9 mouse cellular contexts compared by ENCODE assay signal in genomic region chr19:53194751-53195520, GRCm38 (mm10). TPM values are rescaled to one million over a fixed set of nuclear protein-coding genes. Genes with fewer than 3 reads are reported as not detected.
DNase-seq lines count a peak whose midpoint lies in the region; ATAC-seq and TF ChIP-seq lines count a peak whose summit lies in the region.
"Had no signal": no experiment of that assay in that cellular context is flagged by ENCODE, and none has a peak within 500 bp of the region (broad histone marks: within the 10 kb centered on the region; RNA-seq: fewer than 3 reads in every experiment).

No protein-coding gene starts in this region.

- H3K36me3 ChIP-seq in thymus, adult 2 months (ENCODE audit: control insufficient read depth, insufficient read depth, low read length): no peaks in the 10 kb centered on the region
- peaks cover 8% of the 10 kb centered on the region; the same call in 1 of the 2 replicates for H3K36me3 ChIP-seq in liver, embryonic 15.5 days (replicated peaks)
- no peaks in the 10 kb centered on the region for H3K36me3 ChIP-seq in stomach, postnatal 0 days (ENCODE audit: control insufficient read depth, insufficient read depth, low read length)

- 25% methylated on average over 9 of the region's 9 CpGs for WGBS in thymus, adult 2 months
- WGBS in liver, embryonic 15.5 days (ENCODE audit: insufficient replicate concordance): 28% methylated on average over 9 of the region's 9 CpGs
- WGBS in stomach, postnatal 0 days: 56% methylated on average over 9 of the region's 9 CpGs

- no peak for TF ChIP-seq CTCF in thymus, adult 2 months (IDR thresholded peaks at IDR 0.05; ENCODE audit: borderline replicate concordance, control insufficient read depth, extremely low read depth, insufficient read depth, low read length, poor library complexity)
- TF ChIP-seq CTCF in stomach, postnatal 0 days (IDR thresholded peaks at IDR 0.05; ENCODE audit: low read depth): no peak

- no peaks in the 10 kb centered on the region for H3K9me3 ChIP-seq in liver, embryonic 15.5 days (replicated peaks)
- H3K9me3 ChIP-seq in stomach, postnatal 0 days (ENCODE audit: control insufficient read depth, low read length): no peaks in the 10 kb centered on the region

- H3K4me2 ChIP-seq in liver, embryonic 15.5 days: peak overlapping the region; percentile 63
- H3K4me2 ChIP-seq in stomach, postnatal 0 days (replicated peaks; ENCODE audit: low read depth): peak overlapping the region; percentile 25

- H3K27me3 ChIP-seq in thymus, adult 2 months (ENCODE audit: control insufficient read depth, insufficient read depth, low read length): no peaks in the 10 kb centered on the region
- no peaks in the 10 kb centered on the region for H3K27me3 ChIP-seq in liver, embryonic 15.5 days
- H3K27me3 ChIP-seq in stomach, postnatal 0 days (ENCODE audit: control insufficient read depth, insufficient read depth, low read length): no peaks in the 10 kb centered on the region

- H3K27ac ChIP-seq in thymus, adult 2 months (ENCODE audit: control insufficient read depth, insufficient read depth, low read length): peak overlapping the region; percentile 78
- H3K27ac ChIP-seq in liver, embryonic 15.5 days (replicated peaks): peak overlapping the region; percentile 85
- peak overlapping the region; percentile 76 for H3K27ac ChIP-seq in stomach, postnatal 0 days (replicated peaks)

- no peak for TF ChIP-seq POLR2A in thymus, adult 2 months (IDR thresholded peaks at IDR 0.05; ENCODE audit: control insufficient read depth, extremely low read depth, insufficient read depth, low read length, poor library complexity)

- peak overlapping the region; percentile 48 for H3K4me3 ChIP-seq in thymus, adult 2 months (ENCODE audit: control insufficient read depth, insufficient read depth, low read length)
- peak overlapping the region; percentile 32 for H3K4me3 ChIP-seq in liver, embryonic 15.5 days (replicated peaks)
- no peak overlapping the region for H3K4me3 ChIP-seq in stomach, postnatal 0 days (ENCODE audit: low read depth, low read length)

- peaks cover 17% of the 10 kb centered on the region for H3K4me1 ChIP-seq in thymus, adult 2 months (replicated peaks; ENCODE audit: control insufficient read depth, insufficient read depth, low read length)
- H3K4me1 ChIP-seq in liver, embryonic 15.5 days (replicated peaks): peaks cover 67% of the 10 kb centered on the region
- 0 out of 2 replicates have a peak, but pooled peaks cover 2% of the 10 kb centered on the region for H3K4me1 ChIP-seq in stomach, postnatal 0 days (replicated peaks; ENCODE audit: control insufficient read depth, insufficient read depth)

- TF ChIP-seq EP300 in stomach, postnatal 0 days (optimal IDR thresholded peaks at IDR 0.05): no peak

- intact Hi-C loops in heart, postnatal 14 days (cut with DNase I): loop anchor here (2.0 to 5.0 kb wide), 3 partner anchors 32 to 117 kb away; partner anchors contain the start of genes Add3 and Mxi1

- no peak for ATAC-seq in liver, embryonic 15.5 days (ENCODE audit: insufficient read depth)
- no peak; the same call in 1 of the 2 replicates for ATAC-seq in stomach, postnatal 0 days (ENCODE audit: low FRiP score, low TSS enrichment)

- peak; percentile 84 for DNase-seq in heart, adult 11 months
- DNase-seq in heart, postnatal 14 days: no peak
- peak; percentile 23 for DNase-seq in thymus, adult 2 months
- DNase-seq in thymus, postnatal 10 days (ENCODE audit: low spot score in 2 of 2): no peak
- DNase-seq in stomach, postnatal 0 days (ENCODE audit: low spot score): no peak
- no peak for DNase-seq in c-Kit-positive CD71-positive TER-119-positive erythroid progenitor cells, embryonic 14.5 days (ENCODE audit: low spot score)
- no peak for DNase-seq in right cerebral cortex, adult 2 months (ENCODE audit: low spot score in 2 of 2)
- DNase-seq: kidney, adult 11 months had no signal

- H3K9ac ChIP-seq in liver, embryonic 15.5 days: peak overlapping the region; percentile 50
- H3K9ac ChIP-seq in stomach, postnatal 0 days (ENCODE audit: low read length): no peak overlapping the region

RNA-seq across cellular contexts. Expression of gene Add3, which starts 54.7 kb away (rescaled TPM):
- total RNA-seq in heart, postnatal 14 days (2021): 10 to 100 TPM; 63.4 to 65.2 TPM
- polyA plus RNA-seq in thymus, adult 2 months (2012; rRNA removed): 23.1 and 24.0 TPM in 2 replicates
- 26.2 and 28.3 TPM in 2 replicates for polyA plus RNA-seq in liver, embryonic 15.5 days (2015; fragmentation: Nextera tagmentation; extraction: Ambion mirVana)
- 48.2 and 52.4 TPM in 2 replicates for polyA plus RNA-seq in stomach, postnatal 0 days (2015; fragmentation: Nextera tagmentation; extraction: Ambion mirVana)

Comparison
In these comparisons a context has a peak if more than half of its experiments do, and no peak if none do; other contexts are left out.
1. DNase-seq: peak in heart, adult 11 months (single experiment) and thymus, adult 2 months (single experiment); none in heart, postnatal 14 days (0 of 2), thymus, postnatal 10 days (0 of 2), stomach, postnatal 0 days (single experiment), c-Kit-positive CD71-positive TER-119-positive erythroid progenitor cells, embryonic 14.5 days (single experiment) and right cerebral cortex, adult 2 months (0 of 2).
2. Peak in every context shown above with its lines, with median percentiles within 50 percentile points of each other: H3K27ac ChIP-seq.